Mouse (Mus musculus) spleen, adult 2 months (tissue): ENCODE measurements around the gene Btbd35f16. TPM values are rescaled to one million over a fixed set of nuclear protein-coding genes. Genes with fewer than 3 reads are reported as not detected.
"Not testable (repeated sequence)": the region's sequence is repeated elsewhere in the genome, so short reads cannot be mapped to it uniquely, and the experiment has no call there.

Experiments used
- DNase-seq, 2 experiments: peaks; one replicate each; pipeline versions ENCODE4 v3.0.0 to v3.0.0-alpha.2; 2012 to 2021; ENCODE audit warnings: low spot score in 2 of 2, low read depth in 1 of 2
- H3K27ac ChIP-seq: fragments of 200-500 bp; 2 replicates; pipeline ENCODE4 v1.5.1; 2012; ENCODE audit warnings: low read length, inconsistent platforms; ENCODE audit not compliant: insufficient read depth
- H3K27me3 ChIP-seq: fragments of 200-500 bp; 2 replicates; pipeline ENCODE4 v1.6.1; 2012; ENCODE audit warnings: mild to moderate bottlenecking, moderate library complexity, low read length, inconsistent platforms; ENCODE audit not compliant: control insufficient read depth, insufficient read depth
- H3K36me3 ChIP-seq: fragments of 200-500 bp; 2 replicates; pipeline ENCODE4 v1.6.1; 2012; ENCODE audit warnings: mild to moderate bottlenecking, low read length, inconsistent platforms; ENCODE audit not compliant: control insufficient read depth, insufficient read depth
- H3K4me1 ChIP-seq: fragments of 200-500 bp; 2 replicates; pipeline ENCODE4 v1.6.1; 2011; ENCODE audit warnings: inconsistent platforms; ENCODE audit not compliant: control insufficient read depth, insufficient read depth, insufficient read length
- H3K4me3 ChIP-seq: fragments of 200-500 bp; 2 replicates; pipeline ENCODE4 v1.5.1; 2011; ENCODE audit warnings: mild to moderate bottlenecking, inconsistent platforms; ENCODE audit not compliant: insufficient read depth, insufficient read length; ENCODE audit errors: extremely low read depth
- WGBS: fragments of 180-500 bp; shearing (Covaris S2); methylation state at CpG from one replicate; pipeline ENCODE4 v1.1.7; 2018; 5-methylcytosine and 5-hydroxymethylcytosine counted together
- polyA plus RNA-seq: library from polyadenylated mRNA; depleted of rRNA; stranded (reverse); fragments of >200 nt; gene quantifications from 2 replicates; pipeline ENCODE4 v1.2.3, GENCODE M21; 2012; rRNA removed

Gene Btbd35f16
- polyA plus RNA-seq = not detected in 2 replicates

DNA sequence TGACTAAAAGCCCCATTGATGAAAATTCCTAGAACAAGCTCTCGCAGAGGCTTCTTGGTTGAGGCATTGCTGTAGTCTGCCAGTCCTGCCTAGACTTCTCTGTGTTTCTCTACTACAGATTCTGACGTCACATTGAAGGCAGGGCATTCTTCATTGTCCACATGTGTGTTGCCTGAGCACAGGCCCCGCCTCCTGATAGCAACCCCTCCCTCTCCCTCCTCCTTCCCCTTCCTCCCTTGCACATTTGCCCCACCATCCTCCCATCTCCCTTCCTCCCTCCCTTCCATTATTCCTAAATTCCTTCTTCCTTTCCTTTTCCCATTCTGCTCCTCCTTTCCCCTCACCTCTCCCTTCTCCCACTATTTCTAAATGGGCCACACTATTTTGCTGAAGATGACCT, at the start of gene Btbd35f16:
Btbd35f16 (minus strand) TSS at position 101 of the 400 bp plus-strand sequence.
- H3K36me3 ChIP-seq, DNase-seq, H3K27ac ChIP-seq, H3K4me1 ChIP-seq, H3K4me3 ChIP-seq, H3K27me3 ChIP-seq: not testable (repeated sequence)
- 68% methylated on average over 3 of the region's 3 CpGs for WGBS

Other genes starting within 250 kb of the Btbd35f16 start
- not detected in 2 replicates for gene Btbd35f10, start 204.1 kb downstream of the Btbd35f16 start, polyA plus RNA-seq
- gene Btbd35f3, start 80.7 kb upstream of the Btbd35f16 start, polyA plus RNA-seq = not detected in 2 replicates
- not detected in 2 replicates for gene Btbd35f28, start 239.6 kb upstream of the Btbd35f16 start, polyA plus RNA-seq